Mouse (Mus musculus): ENCODE measurements at regions not wholly inside any gene's neighbourhood (a gene's known extent, or its start where the extent isn't known, plus 50 kb on each side); places are given as distances from the start of the nearest gene placed in this dataset.
"Not testable (repeated sequence)": the region's sequence is repeated elsewhere in the genome, so short reads cannot be mapped to it uniquely, and the experiment has no call there.

DNA sequence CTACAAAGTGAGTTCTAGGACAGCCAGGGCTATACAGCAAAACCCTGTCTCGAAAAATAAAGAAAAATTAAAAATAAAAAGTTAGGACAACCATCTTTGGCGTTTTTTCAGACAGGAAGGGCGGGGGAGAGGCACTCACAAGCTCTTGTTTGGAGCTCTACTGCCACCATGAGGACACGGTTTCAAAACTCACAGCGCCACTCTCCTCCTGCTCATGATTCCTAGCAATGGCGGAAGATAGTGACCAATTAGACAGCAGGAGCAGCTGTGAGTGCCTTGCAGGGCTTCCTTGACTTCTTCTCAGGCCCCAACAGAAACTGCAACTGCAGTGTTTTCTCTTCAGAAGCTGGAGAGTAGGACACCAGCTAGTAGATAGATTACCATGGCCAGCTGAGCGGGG, 151.9 kb upstream of the Olfr1324 start:
- no peaks in the 10 kb centered on the region for H3K27me3 ChIP-seq (replicated peaks; ENCODE audit: insufficient read depth, low read length)
- 0 out of 2 replicates have a peak overlapping the region, but pooled peaks have one; percentile 22 for H3K4me2 ChIP-seq (replicated peaks; ENCODE audit: low read depth, low read length)
- 0 out of 2 replicates have a peak, but pooled peaks cover 4% of the 10 kb centered on the region for H3K36me3 ChIP-seq (ENCODE audit: insufficient read depth, low read length)
- H3K9me3 ChIP-seq (ENCODE audit: low read length) = no peaks in the 10 kb centered on the region
- H3K4me1 ChIP-seq (ENCODE audit: insufficient read depth, low read depth, low read length) = no peaks in the 10 kb centered on the region
- DNase-seq (ENCODE audit: low spot score) = peak; percentile 36
- peak; percentile 57 for ATAC-seq
- peak; percentile 67 for TF ChIP-seq CTCF (IDR thresholded peaks at IDR 0.05)
- TF ChIP-seq EP300 (IDR thresholded peaks at IDR 0.05) = no peak
- H3K9ac ChIP-seq (replicated peaks; ENCODE audit: low read depth) = no peak overlapping the region
- H3K4me3 ChIP-seq (ENCODE audit: low read depth, low read length) = no peak overlapping the region
- no peak overlapping the region for H3K27ac ChIP-seq (ENCODE audit: low read length)
- 87% methylated on average over 7 of the region's 7 CpGs for WGBS

DNA sequence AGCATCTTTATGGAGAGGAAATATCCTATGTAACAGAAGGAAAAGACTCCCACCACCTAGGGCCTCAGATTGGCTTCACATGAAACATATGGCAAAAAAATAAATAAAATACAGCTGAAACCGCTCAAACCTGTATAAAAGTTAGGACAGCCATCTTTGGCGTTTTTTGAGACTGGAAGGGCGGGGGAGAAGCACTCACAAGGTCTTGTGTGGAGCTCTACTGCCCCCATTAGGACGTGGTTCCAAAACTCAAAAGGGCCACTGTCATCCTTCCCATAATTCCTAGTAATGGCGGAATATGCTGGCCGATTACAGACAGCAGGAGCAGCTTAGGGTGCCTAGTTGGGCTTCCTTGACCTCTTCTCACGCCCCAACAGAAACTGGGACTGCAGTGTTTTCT, 148.5 kb upstream of the Olfr1324 start:
- H3K27me3 ChIP-seq (replicated peaks; ENCODE audit: insufficient read depth, low read length) = no peaks in the 10 kb centered on the region
- H3K4me3 ChIP-seq (ENCODE audit: low read depth, low read length) = no peak overlapping the region
- TF ChIP-seq CTCF (IDR thresholded peaks at IDR 0.05) (peak; percentile 77), EP300 (IDR thresholded peaks at IDR 0.05) (no peak)
- no peaks in the 10 kb centered on the region for H3K4me1 ChIP-seq (ENCODE audit: insufficient read depth, low read depth, low read length)
- DNase-seq (ENCODE audit: low spot score) (peak; percentile 42), ATAC-seq (peak; percentile 58)
- no peak overlapping the region for H3K27ac ChIP-seq (ENCODE audit: low read length)
- no peaks in the 10 kb centered on the region for H3K9me3 ChIP-seq (ENCODE audit: low read length)
- no peak overlapping the region for H3K9ac ChIP-seq (replicated peaks; ENCODE audit: low read depth)
- 66% methylated on average over 7 of the region's 7 CpGs for WGBS
- H3K36me3 ChIP-seq (ENCODE audit: insufficient read depth, low read length) = no peaks in the 10 kb centered on the region
- H3K4me2 ChIP-seq (replicated peaks; ENCODE audit: low read depth, low read length) = no peak overlapping the region; the same call in 1 of the 2 replicates

DNA sequence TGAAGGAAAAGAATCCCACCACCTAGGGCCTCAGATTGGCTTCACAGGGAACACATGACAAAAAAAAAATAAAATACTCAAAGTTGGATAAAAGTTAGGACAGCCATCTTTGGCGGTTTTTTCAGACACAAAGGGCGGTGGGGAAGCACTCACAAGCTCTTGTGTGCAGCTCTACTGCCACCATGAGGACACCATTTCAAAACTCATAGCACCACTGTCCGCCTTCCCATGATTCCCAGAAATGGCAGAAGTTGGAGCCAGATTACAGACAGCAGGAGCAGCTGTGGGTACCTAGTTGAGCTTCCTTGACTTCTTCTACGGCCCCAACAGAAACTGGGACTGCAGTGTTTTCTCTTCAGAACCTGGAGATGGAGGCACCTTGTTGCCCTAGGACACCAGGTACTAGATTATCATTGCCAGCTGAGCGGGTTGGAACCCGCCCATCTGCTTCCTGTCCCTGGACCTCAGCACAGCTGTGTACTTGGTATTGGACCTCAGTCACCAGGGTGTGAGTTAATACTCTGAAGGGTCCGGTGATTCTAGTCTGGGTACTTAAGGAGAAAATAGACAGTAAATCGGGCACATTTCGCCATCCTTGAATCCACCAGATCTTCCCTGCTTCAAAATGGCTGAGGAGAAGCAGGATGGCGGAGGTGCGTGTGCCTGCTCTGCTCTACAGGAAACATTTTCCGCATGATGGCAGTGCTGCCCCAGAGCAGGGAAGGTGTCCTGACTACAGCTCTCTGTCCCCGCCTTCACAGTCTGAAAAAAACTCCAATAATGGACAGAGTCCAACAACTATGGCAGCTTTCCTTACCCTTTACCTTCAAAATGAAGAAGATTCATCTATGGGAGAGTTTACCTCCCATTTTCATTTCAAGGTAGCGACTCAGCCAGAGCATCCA, 144.1 kb upstream of the Olfr1324 start:
- H3K9ac ChIP-seq (replicated peaks; ENCODE audit: low read depth); H3K9me3 ChIP-seq (ENCODE audit: low read length); H3K4me1 ChIP-seq (ENCODE audit: insufficient read depth, low read depth, low read length); H3K27ac ChIP-seq (ENCODE audit: low read length); H3K36me3 ChIP-seq (ENCODE audit: insufficient read depth, low read length); H3K27me3 ChIP-seq (replicated peaks; ENCODE audit: insufficient read depth, low read length): not testable (repeated sequence)
- 74% methylated on average over 14 of the region's 14 CpGs for WGBS
- DNase-seq (ENCODE audit: low spot score) = peak; percentile 65
- ATAC-seq = peak; percentile 85
- Histone ChIP-seq H3K4me2 (replicated peaks; ENCODE audit: low read depth, low read length) (0 out of 2 replicates have a peak overlapping the region, but pooled peaks have one; percentile 8), H3K4me3 (ENCODE audit: low read depth, low read length) (peak overlapping the region; percentile 19; the same call in 1 of the 2 replicates)
- TF ChIP-seq CTCF (IDR thresholded peaks at IDR 0.05) = peak; percentile 77

GRCm38 (mm10) chrX:50569087-50569486, 140.8 kb upstream of the Olfr1324 start:
- Histone ChIP-seq H3K27me3 (replicated peaks; ENCODE audit: insufficient read depth, low read length) (no peaks in the 10 kb centered on the region), H3K36me3 (ENCODE audit: insufficient read depth, low read length) (no peaks in the 10 kb centered on the region), H3K4me2 (replicated peaks; ENCODE audit: low read depth, low read length) (no peak overlapping the region), H3K4me3 (ENCODE audit: low read depth, low read length) (no peak overlapping the region), H3K9me3 (ENCODE audit: low read length) (no peaks in the 10 kb centered on the region), H3K27ac (ENCODE audit: low read length) (no peak overlapping the region), H3K9ac (replicated peaks; ENCODE audit: low read depth) (no peak overlapping the region), H3K4me1 (ENCODE audit: insufficient read depth, low read depth, low read length) (no peaks in the 10 kb centered on the region)
- peak; percentile 58 for DNase-seq (ENCODE audit: low spot score)
- TF ChIP-seq EP300 (IDR thresholded peaks at IDR 0.05) (no peak), CTCF (IDR thresholded peaks at IDR 0.05) (peak; percentile 66)
- 63% methylated on average over 6 of the region's 6 CpGs for WGBS
- ATAC-seq = peak; percentile 27; the same call in 1 of the 2 replicates

GRCm38 (mm10) chrX:50566345-50566744, 138.0 kb upstream of the Olfr1324 start:
- H3K9ac ChIP-seq (replicated peaks; ENCODE audit: low read depth) = no peak overlapping the region
- H3K4me2 ChIP-seq (replicated peaks; ENCODE audit: low read depth, low read length) = no peak overlapping the region
- no peaks in the 10 kb centered on the region for H3K9me3 ChIP-seq (ENCODE audit: low read length)
- 72% methylated on average over 5 of the region's 5 CpGs for WGBS
- no peak overlapping the region for H3K27ac ChIP-seq (ENCODE audit: low read length)
- no peak overlapping the region for H3K4me3 ChIP-seq (ENCODE audit: low read depth, low read length)
- H3K36me3 ChIP-seq (ENCODE audit: insufficient read depth, low read length) = no peaks in the 10 kb centered on the region
- no peaks in the 10 kb centered on the region for H3K4me1 ChIP-seq (ENCODE audit: insufficient read depth, low read depth, low read length)
- DNase-seq (ENCODE audit: low spot score) (peak; percentile 48), ATAC-seq (peak; percentile 66)
- no peaks in the 10 kb centered on the region for H3K27me3 ChIP-seq (replicated peaks; ENCODE audit: insufficient read depth, low read length)
- no peak for TF ChIP-seq EP300 (IDR thresholded peaks at IDR 0.05)
- peak; percentile 81 for TF ChIP-seq CTCF (IDR thresholded peaks at IDR 0.05)

DNA sequence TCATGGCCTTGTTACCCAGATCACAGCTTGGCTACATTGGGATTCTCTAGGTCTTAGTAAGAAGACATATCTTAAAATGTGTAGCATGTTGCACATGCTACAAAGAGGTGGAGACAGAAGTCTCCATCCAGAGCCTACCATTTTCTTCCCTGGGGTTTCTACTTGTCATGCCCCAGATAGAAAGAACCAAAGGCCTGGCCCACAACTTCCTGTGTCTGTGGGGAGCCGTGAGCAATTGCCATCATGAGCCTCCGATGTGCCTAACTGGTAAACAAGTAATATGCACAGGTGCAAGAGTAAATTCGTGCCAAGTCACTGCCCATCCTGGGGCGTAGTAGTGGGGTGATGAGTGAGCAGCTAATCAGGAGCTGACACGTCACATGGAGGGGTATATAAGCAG, 136.7 kb upstream of the Olfr1324 start:
- not testable (repeated sequence) for ATAC-seq; H3K9ac ChIP-seq (replicated peaks; ENCODE audit: low read depth); H3K4me2 ChIP-seq (replicated peaks; ENCODE audit: low read depth, low read length); H3K4me1 ChIP-seq (ENCODE audit: insufficient read depth, low read depth, low read length); H3K9me3 ChIP-seq (ENCODE audit: low read length); H3K4me3 ChIP-seq (ENCODE audit: low read depth, low read length); H3K27me3 ChIP-seq (replicated peaks; ENCODE audit: insufficient read depth, low read length); H3K27ac ChIP-seq (ENCODE audit: low read length); DNase-seq (ENCODE audit: low spot score); H3K36me3 ChIP-seq (ENCODE audit: insufficient read depth, low read length)
- WGBS = 80% methylated on average over 4 of the region's 5 CpGs
